Mouse (Mus musculus): ENCODE measurements around the gene Wdr60. TPM values are rescaled to one million over a fixed set of nuclear protein-coding genes. Genes with fewer than 3 reads are reported as not detected.
A peak's percentile ranks its signal among the peaks of the same experiment; 100 is the strongest.
"Not testable (repeated sequence)": the region's sequence is repeated elsewhere in the genome, so short reads cannot be mapped to it uniquely, and the experiment has no call there.

Wdr60 gene
- total RNA-seq (2015): 0.27 TPM in 1 of 2 replicates, not detected in the other
- 0.40 and 0.94 TPM in 2 replicates for total RNA-seq (2017)

DNA sequence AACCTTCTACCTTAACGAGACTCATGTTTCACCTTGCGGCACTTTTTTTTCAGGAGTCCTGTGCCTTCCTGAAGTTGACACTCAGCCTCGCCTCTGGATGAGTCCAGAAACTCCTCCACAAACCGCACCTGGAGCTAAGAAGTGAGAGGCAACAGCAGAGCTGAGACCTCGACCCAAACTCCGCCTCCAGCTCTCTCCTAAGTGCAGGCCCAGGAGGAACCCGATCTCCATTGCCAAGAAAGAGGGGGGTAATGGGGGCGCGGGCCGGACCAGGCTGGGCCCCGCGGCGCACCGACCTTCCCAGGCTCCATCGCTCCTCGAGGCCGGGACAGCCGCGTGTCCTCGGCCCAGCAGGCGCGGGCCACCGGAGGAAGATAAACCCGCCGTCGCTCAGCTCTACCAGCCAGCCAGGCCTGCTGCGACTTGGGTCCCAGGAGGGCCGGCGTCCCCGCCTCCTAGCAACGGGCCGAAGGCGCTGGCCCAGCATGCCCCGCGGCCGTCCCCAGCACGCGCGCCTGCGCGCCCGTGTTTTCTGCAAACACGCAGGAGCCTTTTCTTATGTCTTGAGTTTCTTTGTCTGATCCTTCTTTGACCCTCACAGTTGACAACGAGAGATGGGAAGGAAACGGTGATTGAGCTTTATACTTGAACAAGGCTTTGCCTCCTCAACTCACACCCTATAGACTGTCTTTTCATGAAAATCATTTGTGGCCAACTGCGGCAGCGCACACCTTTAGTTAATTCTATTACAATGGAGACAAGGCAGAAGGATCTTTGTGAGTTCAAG lies at the start of gene Wdr60:
Gene Wdr60, minus strand, starts transcription at position 468 of the 787 bp plus-strand sequence.
- peak; percentile 98 for ATAC-seq (ENCODE audit: poor library complexity, severe bottlenecking)

GRCm38 (mm10) chr12:116308612-116309011 lies 45.8 kb upstream of the Wdr60 start:
- no peak for ATAC-seq (ENCODE audit: poor library complexity, severe bottlenecking)

DNA sequence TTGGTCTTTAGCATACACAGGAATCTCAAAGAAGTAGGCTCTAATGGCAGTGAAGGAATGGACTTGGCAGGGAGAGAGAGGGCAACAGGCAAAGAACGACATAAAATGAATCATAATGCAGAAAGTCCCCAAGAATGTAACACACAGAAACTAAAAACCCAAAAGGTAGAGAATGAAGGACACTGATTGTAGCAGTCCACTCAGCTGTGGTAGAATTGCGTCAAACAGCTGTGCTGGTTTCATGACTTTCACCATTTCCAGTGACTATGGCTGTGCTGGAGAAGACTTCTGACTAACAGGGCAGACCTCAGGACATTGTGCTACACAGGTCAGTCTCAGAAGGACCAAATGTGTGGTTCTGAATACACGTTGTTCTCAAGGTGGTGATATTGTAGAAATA lies 45.0 kb upstream of the Wdr60 start:
- no peak for ATAC-seq (ENCODE audit: poor library complexity, severe bottlenecking)

GRCm38 (mm10) chr12:116306042-116306441 lies 43.2 kb upstream of the Wdr60 start:
- no peak for ATAC-seq (ENCODE audit: poor library complexity, severe bottlenecking)

GRCm38 (mm10) chr12:116302181-116302580 lies 39.4 kb upstream of the Wdr60 start:
- ATAC-seq (ENCODE audit: poor library complexity, severe bottlenecking): no peak

DNA sequence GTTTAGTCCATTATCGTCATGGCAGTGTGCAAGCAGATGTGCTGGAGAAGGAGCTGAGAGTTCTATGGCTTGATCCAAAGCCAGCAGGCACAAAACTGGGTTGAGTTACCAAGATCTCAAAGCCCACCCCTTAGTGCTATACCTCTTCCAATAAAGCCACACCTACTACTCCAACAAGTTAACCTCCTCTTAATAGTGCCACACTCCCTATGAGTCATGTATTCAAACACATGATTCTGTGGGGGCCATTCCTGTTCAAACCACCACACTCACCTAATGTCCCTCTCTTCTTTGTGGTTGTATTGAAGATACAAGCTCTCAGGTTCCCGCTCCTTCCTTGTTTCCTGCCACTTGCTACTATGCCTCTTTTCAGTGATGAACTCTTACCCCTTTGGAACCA lies 37.1 kb upstream of the Wdr60 start:
- ATAC-seq (ENCODE audit: poor library complexity, severe bottlenecking): no peak

DNA sequence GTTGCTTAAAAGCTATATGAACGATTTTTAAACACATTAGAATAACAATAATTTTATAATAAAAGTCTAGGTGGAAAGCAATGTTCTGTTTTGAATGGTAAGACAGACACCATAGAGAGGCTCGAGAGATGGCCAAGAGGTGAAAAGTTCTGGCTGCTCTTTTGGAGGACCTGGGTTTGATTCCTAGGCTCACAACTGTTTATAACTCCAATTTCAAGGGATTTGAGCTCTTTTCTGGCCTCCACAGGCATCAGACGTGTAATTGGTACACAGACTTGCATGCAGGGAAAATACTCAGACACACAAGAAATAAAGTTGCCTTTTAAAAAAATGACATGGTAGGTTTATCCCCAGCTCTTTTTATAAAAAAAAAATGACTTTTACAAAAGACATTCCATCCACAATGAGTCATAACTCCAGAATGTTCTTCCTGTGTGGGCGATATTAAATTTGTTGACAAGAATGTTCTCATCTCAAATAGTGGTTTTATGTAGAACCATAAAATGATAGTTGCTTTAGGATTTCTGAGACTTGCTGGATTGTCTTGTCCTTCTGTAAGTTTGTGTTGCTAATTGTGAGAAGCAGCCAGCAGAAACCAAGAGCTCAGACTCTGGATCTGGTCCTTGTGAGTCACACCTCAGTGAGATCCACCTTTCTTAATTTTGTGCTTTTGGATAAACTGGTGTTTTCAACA lies 30.9 kb upstream of the Wdr60 start:
- ATAC-seq (ENCODE audit: poor library complexity, severe bottlenecking): no peak

GRCm38 (mm10) chr12:116293185-116293584 lies 30.4 kb upstream of the Wdr60 start:
- peak; percentile 62 for ATAC-seq (ENCODE audit: poor library complexity, severe bottlenecking)

- ATAC-seq (ENCODE audit: poor library complexity, severe bottlenecking): no peak
These were observed 20.7 kb upstream of the Wdr60 start for GRCm38 (mm10) chr12:116283511-116283910.

DNA sequence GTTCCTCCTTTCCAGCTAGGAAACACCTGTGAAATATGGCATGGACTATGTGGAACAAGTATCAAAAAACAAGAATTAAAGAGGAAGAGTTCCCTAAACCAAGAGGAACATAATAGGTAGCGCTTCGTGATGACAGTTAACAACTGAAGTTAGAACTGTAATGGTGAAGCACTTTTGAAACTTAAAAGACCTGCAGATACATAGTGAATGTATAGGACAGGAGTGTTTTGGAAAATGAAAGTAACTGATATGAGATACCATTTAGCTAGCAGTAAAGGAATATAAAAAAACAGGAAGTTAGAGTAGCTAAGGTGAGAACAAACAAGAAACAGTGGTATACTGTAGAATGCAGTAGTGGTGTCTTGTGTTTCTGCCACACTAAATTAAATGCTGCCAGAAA lies 20.0 kb upstream of the Wdr60 start:
- ATAC-seq (ENCODE audit: poor library complexity, severe bottlenecking): no peak

- ATAC-seq (ENCODE audit: poor library complexity, severe bottlenecking): peak; percentile 19
These were observed 18.8 kb upstream of the Wdr60 start for GRCm38 (mm10) chr12:116281427-116282281.

GRCm38 (mm10) chr12:116280653-116281364 lies 18.0 kb upstream of the Wdr60 start, which contains the start of gene Esyt2:
TSS of gene Esyt2 (plus strand) at chr12:116281196.
- ATAC-seq (ENCODE audit: poor library complexity, severe bottlenecking): peak; percentile 73

DNA sequence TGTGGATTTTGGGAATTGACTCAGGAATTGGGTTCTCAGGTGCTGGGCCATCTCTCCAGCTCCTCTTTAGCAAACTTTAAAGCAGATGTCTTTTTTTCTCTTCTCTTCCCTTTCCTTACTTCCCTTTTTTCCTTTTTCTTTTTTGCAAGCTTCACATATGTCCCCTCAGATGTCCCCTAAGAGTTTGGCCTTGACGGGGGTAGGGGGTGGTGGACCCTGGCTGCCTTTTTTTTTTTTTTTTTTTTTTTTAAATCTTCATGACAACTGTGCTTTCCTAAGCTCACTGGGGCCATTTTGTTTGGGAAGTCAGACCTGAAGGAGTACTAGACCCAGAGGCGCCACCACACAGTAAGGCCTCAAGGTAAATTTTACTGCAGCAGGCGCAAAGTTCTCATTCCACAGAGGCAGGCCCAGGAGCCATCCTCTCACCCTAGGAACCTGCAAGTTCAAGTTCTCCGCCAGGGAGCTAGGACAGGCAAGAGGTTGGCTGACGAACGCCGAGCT lies 17.4 kb upstream of the Wdr60 start:
- ATAC-seq (ENCODE audit: poor library complexity, severe bottlenecking): no peak

GRCm38 (mm10) chr12:116279181-116279580 lies 16.4 kb upstream of the Wdr60 start:
- ATAC-seq (ENCODE audit: poor library complexity, severe bottlenecking): no peak

DNA sequence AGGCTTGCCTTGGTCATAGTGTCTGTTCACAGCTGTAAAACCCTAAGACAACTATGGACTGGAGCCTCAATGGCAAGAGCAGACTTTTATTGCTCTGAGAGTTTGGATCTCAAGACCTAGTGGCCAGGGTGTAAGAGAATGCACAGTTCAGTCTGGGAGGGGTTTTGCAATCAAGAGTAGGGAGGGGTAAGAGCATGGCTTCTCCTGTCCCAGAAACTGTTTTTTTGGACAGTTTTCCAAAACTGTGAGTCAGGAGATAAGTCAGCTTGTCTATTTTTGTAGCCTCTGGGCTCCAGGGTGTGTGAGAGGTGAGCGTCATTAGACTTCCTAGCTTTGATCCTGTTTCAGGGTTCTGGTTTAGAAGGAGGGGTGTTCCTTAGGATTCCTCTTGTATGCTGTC lies 15.7 kb upstream of the Wdr60 start:
- no peak for ATAC-seq (ENCODE audit: poor library complexity, severe bottlenecking)

DNA sequence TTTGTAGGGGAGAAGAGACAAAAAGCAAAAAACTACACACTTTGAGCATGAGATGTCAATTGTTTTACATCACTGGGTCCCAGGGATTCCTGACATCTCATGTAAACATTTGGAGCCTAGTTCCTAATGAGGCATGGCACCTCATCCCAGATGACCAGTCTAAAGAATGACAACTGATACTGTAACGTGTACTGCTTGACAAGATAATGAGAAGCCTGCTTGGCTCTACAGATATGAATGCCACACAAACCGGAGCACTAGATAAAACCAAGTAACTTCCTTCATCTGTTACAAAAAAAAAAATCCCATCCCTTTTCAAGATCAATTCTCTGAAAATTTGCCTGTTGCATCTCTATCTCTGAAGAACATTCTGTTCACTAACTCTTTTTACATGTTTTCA lies 14.1 kb upstream of the Wdr60 start:
- no peak for ATAC-seq (ENCODE audit: poor library complexity, severe bottlenecking)

DNA sequence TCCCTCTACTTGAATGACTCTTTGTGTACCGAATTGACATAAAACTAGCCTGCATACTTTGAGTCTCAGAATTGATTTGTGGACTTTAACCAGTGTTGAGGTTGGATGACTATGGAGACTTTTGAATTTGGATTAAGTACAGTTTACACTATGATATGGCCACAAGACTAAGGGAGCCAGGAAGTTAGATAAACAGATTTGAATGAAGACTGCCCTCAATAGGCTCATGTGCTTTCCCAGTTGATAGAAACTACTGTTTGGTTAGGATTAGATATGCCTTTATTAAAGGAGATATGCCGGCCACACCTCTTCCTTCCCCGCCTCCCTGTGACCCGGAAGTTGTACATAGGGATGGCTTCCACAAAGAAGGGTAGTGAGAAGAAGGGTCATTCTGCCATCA lies 12.8 kb upstream of the Wdr60 start:
- ATAC-seq (ENCODE audit: poor library complexity, severe bottlenecking): no peak

- ATAC-seq (ENCODE audit: poor library complexity, severe bottlenecking): not testable (repeated sequence)
These were observed 12.3 kb upstream of the Wdr60 start, which contains the start of gene Gm11027 for GRCm38 (mm10) chr12:116275086-116275485. TSS of gene Gm11027 (plus strand) at chr12:116275386.

DNA sequence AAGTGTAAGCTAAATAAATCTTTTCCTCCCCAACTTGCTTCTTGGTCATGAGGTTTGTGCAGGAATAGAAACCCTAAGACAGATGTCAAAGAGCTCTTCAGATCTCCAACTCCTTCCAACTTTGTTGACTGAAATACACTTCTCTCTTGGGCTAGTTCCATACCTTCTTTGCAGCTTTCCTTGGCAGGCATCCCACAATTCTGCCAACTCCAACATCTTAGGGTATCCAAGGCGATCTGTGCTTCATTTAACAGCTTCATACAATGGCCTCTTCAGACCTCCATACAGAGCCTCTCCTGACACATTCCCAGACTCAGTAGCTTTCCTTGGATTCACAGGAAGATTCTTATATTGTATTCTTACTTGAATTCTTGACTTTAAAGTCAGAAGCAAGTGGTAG lies 10.9 kb upstream of the Wdr60 start:
- no peak for ATAC-seq (ENCODE audit: poor library complexity, severe bottlenecking)

- ATAC-seq (ENCODE audit: poor library complexity, severe bottlenecking): no peak
These were observed 8.2 kb upstream of the Wdr60 start for GRCm38 (mm10) chr12:116271071-116271470.
